Mouse (Mus musculus) adipocyte (in vitro differentiated cells): ENCODE data around the gene Lnx2.

ENCODE experiments used
- DNase-seq: peaks from one replicate; pipeline ENCODE4 v3.0.0-alpha.2; 2016; ENCODE audit warnings: low spot score

Gene Lnx2

DNA sequence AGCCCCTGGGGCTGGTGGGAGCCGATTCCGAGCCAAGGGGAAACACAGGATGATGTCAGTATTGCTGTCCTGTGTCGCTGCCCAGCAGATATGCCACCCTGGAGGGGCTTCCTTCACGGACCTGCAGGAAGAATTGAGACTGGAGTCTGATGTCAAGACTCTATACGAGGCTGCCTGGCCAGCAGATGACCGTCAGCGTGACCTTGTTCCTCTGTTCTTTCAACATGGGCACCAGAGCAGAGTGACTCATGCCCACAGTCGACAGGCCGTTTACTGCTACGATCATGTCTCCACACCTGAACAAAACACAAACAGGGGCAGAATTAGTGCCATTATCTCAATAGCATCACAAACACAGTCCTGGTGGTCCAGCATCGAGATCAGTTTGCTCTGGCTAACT is 57.6 kb downstream of the Lnx2 start:
- no peak for DNase-seq

DNA sequence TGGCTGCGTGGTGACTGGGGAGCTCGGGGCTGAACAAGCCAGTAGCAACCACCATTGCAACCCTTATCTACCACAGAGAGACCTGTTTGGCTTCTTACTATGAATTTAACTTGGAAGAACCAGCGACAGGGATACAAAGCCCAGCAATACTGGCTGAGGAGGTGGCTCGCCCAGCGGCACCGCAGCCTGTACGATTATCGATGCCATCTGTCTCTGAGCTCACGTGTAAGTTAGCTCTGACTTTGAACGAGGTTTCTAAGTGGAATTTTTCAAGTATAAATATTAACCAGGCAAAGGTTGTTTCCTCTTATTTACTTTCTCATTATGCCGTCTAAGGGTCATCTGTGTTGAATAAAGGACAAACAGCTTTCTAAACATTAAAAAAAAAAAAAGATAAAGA is 58.9 kb downstream of the Lnx2 start:
- no peak for DNase-seq

DNA sequence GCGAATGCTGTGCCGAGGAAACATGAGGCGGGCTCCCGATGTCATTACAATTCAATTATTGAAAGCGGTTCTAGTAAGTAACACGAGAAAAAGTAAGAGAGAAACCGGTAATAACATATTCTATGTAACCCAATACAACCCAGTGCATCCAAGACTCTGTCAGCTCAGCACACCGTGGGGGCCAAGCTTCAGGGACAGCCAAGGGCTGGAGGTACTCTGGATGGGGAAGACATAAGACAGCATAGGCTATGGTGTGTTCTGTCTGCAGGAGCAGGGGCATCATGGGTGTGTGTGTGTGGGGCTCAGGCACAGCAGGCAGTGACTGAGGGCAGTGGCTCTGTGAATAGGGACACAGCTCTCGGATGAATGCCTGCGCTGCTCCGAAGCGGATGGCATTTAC is 59.8 kb downstream of the Lnx2 start:
- DNase-seq = no peak

GRCm38 (mm10) chr5:147015191-147015590 is 61.2 kb downstream of the Lnx2 start:
- no peak for DNase-seq

GRCm38 (mm10) chr5:147013845-147014244 is 62.5 kb downstream of the Lnx2 start:
- no peak for DNase-seq

GRCm38 (mm10) chr5:147011333-147011732 is 65.1 kb downstream of the Lnx2 start:
- no peak for DNase-seq

DNA sequence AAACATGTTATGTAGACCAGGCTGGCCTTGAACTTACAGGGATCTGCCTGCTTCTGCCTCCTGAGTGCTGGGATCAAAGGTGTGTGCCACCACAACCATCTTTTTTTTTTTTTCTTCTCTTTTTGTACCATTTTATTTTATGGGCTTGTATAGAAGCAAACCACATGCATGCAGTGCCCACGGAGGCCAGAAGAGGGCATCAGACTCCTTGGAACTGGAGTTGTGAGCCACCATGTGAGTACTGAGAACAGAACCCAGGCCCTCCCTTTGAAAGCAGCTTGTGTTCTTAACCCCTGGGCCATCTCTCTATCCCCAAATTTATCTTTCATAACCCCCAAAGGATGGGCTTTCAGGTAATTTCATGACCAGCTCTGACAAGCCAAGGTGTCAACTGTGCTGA is 73.1 kb downstream of the Lnx2 start:
- DNase-seq = no peak

- no peak for DNase-seq
Observed at GRCm38 (mm10) chr5:147001312-147001711, 75.1 kb downstream of the Lnx2 start.

GRCm38 (mm10) chr5:146998802-146999201 is 77.6 kb downstream of the Lnx2 start:
- no peak for DNase-seq

- DNase-seq = no peak
Observed at GRCm38 (mm10) chr5:146996812-146997211, 79.6 kb downstream of the Lnx2 start.

GRCm38 (mm10) chr5:146994973-146995372 is 81.4 kb downstream of the Lnx2 start:
- DNase-seq = peak; percentile 39

- peak; percentile 83 for DNase-seq
Observed at GRCm38 (mm10) chr5:146993509-146993908, 82.9 kb downstream of the Lnx2 start.

DNA sequence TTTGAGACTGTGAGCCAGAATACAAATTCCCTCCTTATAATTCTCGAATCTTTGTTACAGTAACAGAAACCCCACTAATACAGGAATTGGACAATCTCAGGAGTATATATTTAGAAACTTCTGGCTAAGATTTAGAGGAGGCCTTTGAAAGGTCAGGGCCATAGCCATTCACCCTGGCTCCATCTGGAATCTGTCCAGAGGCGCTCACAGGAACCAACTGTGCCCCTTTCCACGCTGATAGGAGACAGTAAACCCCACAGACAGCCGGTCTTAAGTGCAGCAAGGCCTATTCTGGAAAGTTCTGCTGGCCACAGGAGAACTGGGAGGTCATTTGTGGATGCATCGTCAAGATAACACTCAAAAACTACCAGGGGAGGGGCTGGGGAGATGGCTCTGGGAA is 87.3 kb downstream of the Lnx2 start:
- peak; percentile 73 for DNase-seq

- peak; percentile 38 for DNase-seq
Observed at GRCm38 (mm10) chr5:146987588-146987987, 88.8 kb downstream of the Lnx2 start.

GRCm38 (mm10) chr5:146985725-146986433 is 90.5 kb downstream of the Lnx2 start:
- no peak for DNase-seq

DNA sequence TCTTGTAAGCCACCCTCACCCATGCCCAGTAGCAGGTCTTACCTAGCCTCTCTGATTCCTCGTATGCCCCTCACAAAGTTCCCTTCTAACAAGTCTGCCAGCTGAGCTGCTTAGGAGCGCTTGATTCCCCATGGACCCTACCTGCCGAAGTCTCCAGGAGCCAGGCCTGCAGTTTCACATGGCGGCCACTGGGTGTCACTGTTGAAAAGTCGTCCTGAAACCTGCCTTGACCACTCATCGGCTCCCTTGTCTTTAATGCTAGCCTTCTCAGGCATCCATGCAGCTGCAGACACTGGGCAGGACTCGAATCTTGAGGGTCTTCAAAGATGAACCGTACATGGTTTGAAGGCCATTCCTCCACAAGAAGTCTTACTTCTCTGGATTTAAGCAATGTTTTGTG is 93.2 kb downstream of the Lnx2 start:
- peak; percentile 81 for DNase-seq

DNA sequence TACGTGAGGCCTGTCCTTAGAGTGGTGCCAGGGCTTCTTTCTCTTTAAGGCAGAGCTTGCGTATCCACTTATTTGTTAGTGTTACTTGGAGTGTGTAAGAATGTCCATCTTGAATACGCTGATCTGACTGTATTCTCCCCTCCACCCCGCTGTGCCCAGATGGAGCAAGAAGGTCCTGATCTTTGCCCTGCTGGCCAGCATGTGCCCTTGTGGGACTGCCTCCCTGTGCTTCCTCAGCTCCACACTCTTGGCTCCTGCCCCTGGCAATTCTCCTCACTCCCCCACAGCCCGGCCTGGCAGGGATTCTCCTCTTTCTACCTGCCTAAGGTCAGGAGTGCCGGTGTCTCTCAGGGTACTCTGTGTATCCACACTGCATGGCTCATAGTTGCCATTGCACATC is 95.0 kb downstream of the Lnx2 start:
- no peak for DNase-seq

DNA sequence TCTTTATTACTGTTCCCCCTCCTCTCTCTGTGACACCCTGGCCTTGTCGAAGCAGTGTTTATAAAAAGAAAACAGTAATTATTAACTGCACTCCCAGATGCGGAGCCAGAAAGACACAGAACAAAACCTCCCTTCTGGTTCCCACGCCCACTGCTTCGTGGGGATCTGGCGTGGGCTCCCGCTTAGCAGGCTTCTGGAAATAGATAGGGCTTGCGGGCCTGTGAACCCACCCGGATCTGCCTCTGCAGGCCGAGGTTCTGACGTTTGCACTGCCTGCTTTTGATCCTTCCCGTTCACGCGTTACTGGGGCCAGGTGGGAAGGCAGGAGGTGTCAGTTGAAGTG is 101.6 kb downstream of the Lnx2 start:
- DNase-seq = no peak

DNA sequence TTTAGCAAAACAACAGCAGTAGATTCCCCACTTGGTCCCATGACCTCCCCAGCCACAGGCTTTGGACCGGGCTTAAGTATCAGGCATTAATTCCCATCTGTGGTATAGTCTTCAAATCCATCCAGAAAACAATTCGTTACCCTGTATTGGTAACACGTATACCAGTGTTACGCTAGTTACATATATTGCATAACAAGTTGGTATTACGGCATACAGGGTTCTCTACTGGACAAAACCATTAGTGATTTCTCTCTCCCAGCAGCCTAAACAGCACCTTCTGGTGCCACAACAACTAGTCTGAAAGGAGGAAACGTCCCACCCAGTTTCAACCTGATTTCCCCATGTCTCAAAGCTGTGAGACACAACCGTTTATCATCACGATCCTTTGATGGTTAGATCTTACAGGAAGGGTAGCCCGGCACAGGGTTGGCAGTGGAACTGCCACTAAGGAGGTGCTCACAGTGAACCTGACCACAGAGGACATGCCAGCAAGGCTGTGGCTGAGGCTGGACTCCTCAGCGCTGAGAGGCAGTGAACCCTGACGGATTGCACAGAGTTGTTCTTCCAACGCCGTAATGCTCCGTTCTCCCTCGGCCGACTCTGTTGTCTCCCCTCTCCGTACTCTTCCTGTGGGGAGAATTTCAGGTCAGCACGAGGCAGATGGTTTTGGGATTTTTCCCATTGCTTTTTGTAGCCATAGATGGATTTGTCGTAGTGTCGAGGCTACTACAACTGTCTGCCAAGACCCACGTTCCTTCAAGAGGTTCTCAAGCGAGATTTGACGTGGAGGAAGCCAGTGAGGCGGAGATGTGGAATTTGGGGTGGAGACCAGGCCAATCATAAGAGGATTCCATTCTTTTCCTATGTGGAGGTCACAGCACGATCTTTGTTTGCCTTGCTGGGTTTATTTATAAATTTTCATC is 102.3 kb downstream of the Lnx2 start:
- no peak for DNase-seq

- no peak for DNase-seq
Observed at GRCm38 (mm10) chr5:146973353-146973752, 103.0 kb downstream of the Lnx2 start.

GRCm38 (mm10) chr5:146971776-146972561 is 104.4 kb downstream of the Lnx2 start:
- no peak for DNase-seq

DNA sequence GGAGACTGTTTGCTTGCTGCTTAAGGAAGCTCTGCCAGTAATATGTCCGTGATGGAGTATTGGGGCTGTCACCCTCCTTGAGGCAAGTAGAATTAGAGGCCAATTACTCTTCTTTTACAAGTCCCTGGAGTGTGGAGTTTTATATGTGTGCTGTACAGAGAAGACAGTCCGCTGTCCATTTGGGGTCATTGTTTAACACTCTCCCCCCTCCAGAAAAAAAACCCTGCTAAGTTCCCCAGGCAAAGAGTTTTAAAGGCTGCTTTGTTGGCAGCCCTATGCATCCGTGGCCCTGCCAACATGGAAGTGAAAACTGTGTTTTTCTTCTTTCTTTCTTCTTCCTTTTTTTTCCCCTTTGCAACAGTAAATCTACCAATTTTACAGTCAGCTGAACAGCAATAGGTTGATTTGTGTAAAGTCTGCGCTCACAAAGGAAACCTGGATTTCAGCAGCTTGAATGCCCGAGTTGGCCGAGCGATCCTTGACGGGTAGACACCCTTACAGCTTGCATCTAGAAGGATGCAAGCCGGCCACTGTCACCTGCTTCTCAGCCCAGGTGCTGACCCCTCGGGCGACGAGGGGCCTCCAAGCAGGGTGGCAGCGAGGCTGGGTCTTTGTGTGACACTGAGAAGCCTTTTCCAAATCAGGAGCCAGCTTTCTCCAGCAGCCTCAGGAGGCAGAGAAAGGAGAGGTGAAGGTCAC is 107.5 kb downstream of the Lnx2 start:
- no peak for DNase-seq
